Mouse (Mus musculus) embryonic fibroblast, embryonic 13.5 days (primary cell): ENCODE results near the gene Nlgn2. TPM values are rescaled to one million over a fixed set of nuclear protein-coding genes. Genes with fewer than 3 reads are reported as not detected.
A peak's percentile ranks its signal among the peaks of the same experiment; 100 is the strongest.

Experiments
- H3K27ac ChIP-seq: 2 replicates; pipeline ENCODE4 v1.5.1; 2012; ENCODE audit warnings: low read length, control low read depth, inconsistent platforms; ENCODE audit not compliant: insufficient read depth
- H3K4me1 ChIP-seq: 2 replicates; pipeline ENCODE4 v1.6.1; 2011; ENCODE audit warnings: low read length; ENCODE audit not compliant: control insufficient read depth, insufficient read depth
- H3K4me3 ChIP-seq: 2 replicates; pipeline ENCODE4 v1.5.1; 2011; ENCODE audit warnings: mild to moderate bottlenecking, control low read depth, low read length; ENCODE audit not compliant: insufficient read depth
- CTCF ChIP-seq: IDR thresholded peaks from 2 replicates; pipeline ENCODE4 v1.5.1; 2011; ENCODE audit warnings: mild to moderate bottlenecking, control low read depth, low read length, moderate library complexity, borderline replicate concordance; ENCODE audit not compliant: insufficient read depth
- POLR2A ChIP-seq: IDR thresholded peaks from 2 replicates; pipeline ENCODE4 v1.6.1; 2011; ENCODE audit warnings: low read depth, mild to moderate bottlenecking, control low read depth, low read length, moderate library complexity
- polyA plus RNA-seq: library from polyadenylated mRNA; stranded (reverse); fragments of >200 nt; gene quantifications from 2 replicates; pipeline ENCODE4 v1.2.4, GENCODE M21; 2011; ENCODE audit warnings: low read depth; ENCODE audit not compliant: missing spikeins, insufficient read length

Gene Nlgn2
- polyA plus RNA-seq, 1 experiment, result 42.0 TPM

DNA sequence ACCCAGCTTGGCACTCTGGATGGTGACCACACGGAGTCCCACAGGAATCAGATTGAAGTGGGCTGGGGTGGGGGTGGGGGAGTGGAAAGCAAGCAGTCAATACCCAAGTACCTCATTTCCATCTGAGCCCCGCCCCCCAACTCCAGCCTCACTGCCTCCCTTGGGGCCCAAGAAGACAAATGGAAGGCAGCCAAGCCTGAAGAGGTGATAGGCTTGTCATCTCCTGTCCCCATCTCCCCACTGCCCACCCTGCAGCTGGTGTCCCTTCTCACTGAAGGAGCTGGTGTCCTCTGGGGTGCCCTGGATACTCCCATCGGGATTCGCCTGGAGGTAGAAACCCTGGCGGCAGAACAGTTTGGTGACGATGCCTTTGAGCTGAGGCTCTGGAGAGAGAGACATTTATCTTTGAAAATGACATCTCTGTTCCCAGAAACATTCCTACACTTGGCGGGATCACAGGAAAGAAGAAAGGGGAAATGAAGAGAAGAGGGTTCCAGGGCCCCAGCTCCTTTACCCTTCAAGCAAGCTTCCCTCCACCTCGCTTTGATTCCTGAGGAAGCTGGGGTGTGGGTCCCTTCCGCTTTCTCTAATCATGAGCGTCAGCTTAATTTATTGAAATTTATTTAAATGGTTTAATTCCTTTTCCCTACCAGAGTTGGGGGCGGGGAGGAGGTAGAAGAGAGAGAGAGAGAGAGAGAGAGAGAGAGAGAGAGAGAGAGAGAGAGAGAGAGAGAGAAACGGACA is 38.0 kb downstream of the Nlgn2 start:
- no peak overlapping the region for H3K4me3 ChIP-seq
- peaks cover 7% of the 10 kb centered on the region for H3K4me1 ChIP-seq
- no peak overlapping the region for H3K27ac ChIP-seq
- TF ChIP-seq CTCF, result no peak
- TF ChIP-seq POLR2A, result no peak

DNA sequence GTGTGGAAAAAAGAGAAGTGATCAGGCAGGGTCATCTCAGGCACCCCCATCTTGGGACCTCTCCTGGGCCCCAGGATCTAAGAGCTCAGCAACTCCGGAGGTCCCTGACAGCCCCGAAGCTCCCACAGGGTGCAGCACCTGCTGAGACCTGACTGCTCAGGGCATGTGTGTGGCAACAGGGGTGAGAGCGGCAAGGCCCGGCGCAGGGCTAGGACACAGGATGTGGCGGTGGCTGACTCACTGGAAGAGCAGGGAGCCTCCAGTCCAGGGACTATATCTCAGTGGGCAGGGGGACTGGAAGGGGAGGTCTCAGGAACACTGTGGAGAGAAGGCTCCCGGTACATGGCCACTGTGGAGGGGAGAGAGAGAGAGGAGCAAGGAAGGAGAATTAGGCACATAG is 39.7 kb downstream of the Nlgn2 start:
- Histone ChIP-seq H3K4me1 (peaks cover 5% of the 10 kb centered on the region), H3K27ac (no peak overlapping the region), H3K4me3 (no peak overlapping the region)
- TF ChIP-seq CTCF (no peak), POLR2A (no peak)

- H3K4me1 ChIP-seq, result peaks cover 5% of the 10 kb centered on the region
- TF ChIP-seq CTCF (no peak), POLR2A (no peak)
- no peak overlapping the region for H3K27ac ChIP-seq
- H3K4me3 ChIP-seq, result peak overlapping the region; percentile 67; the same call in 1 of the 2 replicates
Measured at GRCm38 (mm10) chr11:69795983-69796435, 41.6 kb downstream of the Nlgn2 start.

- Histone ChIP-seq H3K4me3 (peak within 1 kb of the TSS; percentile 67), H3K27ac (no peak within 1 kb of the TSS), H3K4me1 (peaks cover 4% of the 10 kb centered on the region)
- TF ChIP-seq CTCF (no peak), POLR2A (peak; percentile 83)
Measured at GRCm38 (mm10) chr11:69795168-69795982, 42.2 kb downstream of the Nlgn2 start, which contains the start of gene Chrnb1. TSS of gene Chrnb1 (minus strand) at chr11:69795943.

GRCm38 (mm10) chr11:69793429-69793828 is 44.2 kb downstream of the Nlgn2 start:
- TF ChIP-seq CTCF (no peak), POLR2A (no peak)
- H3K4me1 ChIP-seq, result no peaks in the 10 kb centered on the region
- no peak overlapping the region for H3K27ac ChIP-seq
- H3K4me3 ChIP-seq, result no peak overlapping the region

- no peak for TF ChIP-seq CTCF
- TF ChIP-seq POLR2A, result no peak
- Histone ChIP-seq H3K4me1 (no peaks in the 10 kb centered on the region), H3K4me3 (no peak overlapping the region), H3K27ac (no peak overlapping the region)
Measured at GRCm38 (mm10) chr11:69791420-69791819, 46.2 kb downstream of the Nlgn2 start.

DNA sequence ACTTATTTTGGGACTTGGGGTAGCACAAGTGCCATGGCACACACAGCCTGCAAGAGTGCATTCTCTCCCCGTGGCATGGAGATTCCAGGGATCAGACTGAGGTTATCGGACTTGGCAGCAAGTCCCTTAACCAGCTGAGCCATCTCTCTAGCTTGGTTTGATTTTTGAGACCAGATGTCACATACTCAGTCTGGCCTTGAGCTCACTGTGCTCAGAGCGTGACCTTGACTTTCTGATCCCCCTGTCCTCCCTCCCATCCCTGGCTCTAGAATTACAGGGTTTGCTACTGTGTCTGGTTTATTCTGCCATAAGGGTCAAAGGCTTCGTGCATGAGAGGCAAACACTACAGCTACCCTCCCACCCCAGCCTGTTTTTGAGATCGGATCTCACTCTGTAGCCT is 48.2 kb downstream of the Nlgn2 start:
- Histone ChIP-seq H3K4me3 (no peak overlapping the region), H3K4me1 (no peaks in the 10 kb centered on the region), H3K27ac (no peak overlapping the region)
- no peak for TF ChIP-seq POLR2A
- no peak for TF ChIP-seq CTCF

GRCm38 (mm10) chr11:69787306-69787705 is 50.3 kb downstream of the Nlgn2 start:
- TF ChIP-seq POLR2A (no peak), CTCF (no peak)
- no peak overlapping the region for H3K4me3 ChIP-seq
- no peaks in the 10 kb centered on the region for H3K4me1 ChIP-seq
- H3K27ac ChIP-seq, result no peak overlapping the region

DNA sequence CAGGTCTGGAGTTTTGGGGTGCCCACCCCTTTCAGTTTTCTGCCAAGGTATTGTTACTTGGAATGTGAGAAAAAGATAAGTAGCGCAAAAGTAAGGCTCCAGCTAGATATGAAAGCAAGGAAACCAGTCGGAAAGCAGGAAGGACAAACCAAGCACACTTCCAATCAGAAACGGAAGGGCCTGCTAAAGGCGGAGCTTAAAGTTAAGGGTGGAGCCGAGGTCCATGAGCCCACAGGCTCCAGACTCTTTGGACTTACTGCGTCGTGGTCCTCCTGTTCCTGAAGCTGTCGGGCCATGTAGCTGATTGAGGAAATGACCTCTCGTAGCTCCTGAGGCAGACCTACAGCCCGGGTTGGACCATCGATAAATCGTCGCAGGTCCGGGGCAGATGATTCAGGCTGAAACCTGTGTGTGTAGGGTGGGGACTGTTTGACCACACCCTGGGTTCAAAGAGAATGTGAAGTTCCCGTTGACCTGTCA is 52.8 kb downstream of the Nlgn2 start:
- Histone ChIP-seq H3K27ac (no peak overlapping the region), H3K4me3 (no peak overlapping the region), H3K4me1 (no peaks in the 10 kb centered on the region)
- TF ChIP-seq POLR2A, result peak; percentile 21; the same call in 1 of the 2 replicates
- no peak for TF ChIP-seq CTCF
